Mouse (Mus musculus): ENCODE measurements at regions not wholly inside any gene's neighbourhood (a gene's known extent, or its start where the extent isn't known, plus 50 kb on each side); places are given as distances from the start of the nearest gene placed in this dataset.

GRCm38 (mm10) chr4:56686141-56686540, 53.7 kb upstream of the Gm26657 start:
- ATAC-seq (replicated peaks in 1 of 2; ENCODE audit: insufficient read depth in 1 of 2, low FRiP score in 2 of 2, low TSS enrichment in 1 of 2, low read depth in 1 of 2, poor library complexity in 2 of 2, severe bottlenecking in 2 of 2): no peak

DNA sequence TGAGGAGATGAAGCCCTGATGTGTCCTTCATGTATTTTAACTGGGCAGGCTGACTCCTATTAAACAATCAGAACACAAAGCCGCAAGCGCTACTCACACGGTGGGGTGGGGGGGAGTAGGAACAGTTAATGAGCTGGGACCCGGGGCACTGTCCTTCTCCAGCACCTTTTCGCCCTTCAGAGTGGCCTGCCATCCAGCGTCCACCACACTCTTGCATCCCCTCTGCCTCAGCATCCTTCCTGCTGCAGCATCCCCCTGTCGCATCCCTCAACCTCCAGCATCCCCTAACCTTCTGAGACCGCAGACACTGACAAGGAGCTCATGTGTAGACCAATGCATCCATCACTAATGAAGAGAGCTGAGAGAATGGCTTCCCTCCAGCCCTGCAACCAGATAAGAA, 54.2 kb upstream of the Gm26657 start:
- no peak for ATAC-seq (replicated peaks in 1 of 2; ENCODE audit: insufficient read depth in 1 of 2, low FRiP score in 2 of 2, low TSS enrichment in 1 of 2, low read depth in 1 of 2, poor library complexity in 2 of 2, severe bottlenecking in 2 of 2)

GRCm38 (mm10) chr4:56685123-56685522, 54.7 kb upstream of the Gm26657 start:
- peak; percentile 89 to 94 for ATAC-seq (replicated peaks in 1 of 2; ENCODE audit: insufficient read depth in 1 of 2, low FRiP score in 2 of 2, low TSS enrichment in 1 of 2, low read depth in 1 of 2, poor library complexity in 2 of 2, severe bottlenecking in 2 of 2)

- no peak for ATAC-seq (replicated peaks in 1 of 2; ENCODE audit: insufficient read depth in 1 of 2, low FRiP score in 2 of 2, low TSS enrichment in 1 of 2, low read depth in 1 of 2, poor library complexity in 2 of 2, severe bottlenecking in 2 of 2)
Measured at GRCm38 (mm10) chr4:56684031-56684430, 55.8 kb upstream of the Gm26657 start.

GRCm38 (mm10) chr4:56681121-56681520, 58.7 kb upstream of the Gm26657 start:
- ATAC-seq (replicated peaks in 1 of 2; ENCODE audit: insufficient read depth in 1 of 2, low FRiP score in 2 of 2, low TSS enrichment in 1 of 2, low read depth in 1 of 2, poor library complexity in 2 of 2, severe bottlenecking in 2 of 2): no peak

DNA sequence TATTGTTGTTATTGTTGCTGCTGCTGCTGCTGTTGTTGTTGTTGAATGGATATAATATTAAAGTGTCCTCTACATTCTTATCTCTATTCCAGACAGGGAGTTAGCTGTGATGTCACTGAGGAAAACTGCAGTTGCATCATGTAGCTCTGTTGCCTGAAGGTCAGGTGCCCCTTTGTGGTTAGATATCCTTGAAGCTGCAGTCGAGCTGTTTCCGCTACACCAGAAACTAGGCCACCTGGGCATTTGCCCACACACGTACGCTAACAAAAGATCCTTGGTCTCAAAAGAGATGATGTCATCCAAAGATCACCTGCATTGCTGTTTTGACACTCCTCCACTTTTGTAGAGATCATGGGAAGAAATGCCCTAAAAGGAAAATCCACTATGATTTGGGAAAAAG, 66.0 kb upstream of the Gm26657 start:
- ATAC-seq (replicated peaks in 1 of 2; ENCODE audit: insufficient read depth in 1 of 2, low FRiP score in 2 of 2, low TSS enrichment in 1 of 2, low read depth in 1 of 2, poor library complexity in 2 of 2, severe bottlenecking in 2 of 2): no peak

- no peak for ATAC-seq (replicated peaks in 1 of 2; ENCODE audit: insufficient read depth in 1 of 2, low FRiP score in 2 of 2, low TSS enrichment in 1 of 2, low read depth in 1 of 2, poor library complexity in 2 of 2, severe bottlenecking in 2 of 2)
Measured at GRCm38 (mm10) chr4:56664921-56665320, 74.9 kb upstream of the Gm26657 start.

GRCm38 (mm10) chr4:56661816-56662215, 78.1 kb upstream of the Gm26657 start:
- ATAC-seq (replicated peaks in 1 of 2; ENCODE audit: insufficient read depth in 1 of 2, low FRiP score in 2 of 2, low TSS enrichment in 1 of 2, low read depth in 1 of 2, poor library complexity in 2 of 2, severe bottlenecking in 2 of 2): no peak

- no peak for ATAC-seq (replicated peaks in 1 of 2; ENCODE audit: insufficient read depth in 1 of 2, low FRiP score in 2 of 2, low TSS enrichment in 1 of 2, low read depth in 1 of 2, poor library complexity in 2 of 2, severe bottlenecking in 2 of 2)
Measured at GRCm38 (mm10) chr4:56657046-56657445, 82.8 kb upstream of the Gm26657 start.

- ATAC-seq (replicated peaks in 1 of 2; ENCODE audit: insufficient read depth in 1 of 2, low FRiP score in 2 of 2, low TSS enrichment in 1 of 2, low read depth in 1 of 2, poor library complexity in 2 of 2, severe bottlenecking in 2 of 2): no peak
Measured at GRCm38 (mm10) chr4:56654327-56654726, 85.5 kb upstream of the Gm26657 start.

DNA sequence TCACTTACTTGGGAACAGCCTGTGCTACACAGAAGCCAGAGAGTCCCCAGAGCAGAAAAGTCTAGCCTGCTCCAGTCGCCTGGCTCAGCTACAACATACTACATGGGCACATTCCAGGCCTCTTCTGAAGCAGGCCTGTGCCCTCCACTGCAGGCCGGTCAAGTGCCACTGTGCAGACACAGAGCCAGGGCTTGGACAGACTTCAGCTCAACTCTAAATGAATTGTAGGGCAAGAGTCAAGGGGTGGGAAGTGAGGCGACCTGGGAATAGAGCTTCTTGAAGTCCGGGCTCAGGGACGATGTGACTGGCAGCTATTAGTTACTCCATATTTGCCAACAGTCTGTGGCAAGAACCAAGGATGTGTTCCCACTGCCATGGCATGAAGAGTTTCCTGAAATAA, 87.1 kb upstream of the Gm26657 start:
- ATAC-seq (replicated peaks in 1 of 2; ENCODE audit: insufficient read depth in 1 of 2, low FRiP score in 2 of 2, low TSS enrichment in 1 of 2, low read depth in 1 of 2, poor library complexity in 2 of 2, severe bottlenecking in 2 of 2): no peak

DNA sequence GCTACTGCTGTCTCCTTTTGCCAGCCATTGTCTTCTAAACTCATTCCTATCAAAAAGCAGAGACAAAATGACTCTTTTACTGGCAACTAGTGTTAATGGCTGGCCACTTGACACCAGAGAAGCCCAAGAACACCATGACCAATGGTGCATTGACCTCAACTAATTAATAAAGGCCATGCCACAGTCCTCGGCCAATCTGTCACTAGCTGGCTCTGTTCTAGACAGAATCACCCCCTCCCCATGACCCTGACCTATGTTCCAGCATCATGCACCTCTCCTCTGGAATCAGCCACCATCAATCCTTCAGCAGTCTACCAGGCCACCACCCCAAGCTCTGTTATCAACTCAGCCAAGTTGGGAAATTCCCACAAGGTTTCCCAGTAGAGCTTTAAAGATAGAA, 90.1 kb upstream of the Gm26657 start:
- ATAC-seq (replicated peaks in 1 of 2; ENCODE audit: insufficient read depth in 1 of 2, low FRiP score in 2 of 2, low TSS enrichment in 1 of 2, low read depth in 1 of 2, poor library complexity in 2 of 2, severe bottlenecking in 2 of 2): no peak

GRCm38 (mm10) chr4:56643999-56644962, 95.6 kb upstream of the Gm26657 start:
- no peak for ATAC-seq (replicated peaks in 1 of 2; ENCODE audit: insufficient read depth in 1 of 2, low FRiP score in 2 of 2, low TSS enrichment in 1 of 2, low read depth in 1 of 2, poor library complexity in 2 of 2, severe bottlenecking in 2 of 2)

- no peak for ATAC-seq (replicated peaks in 1 of 2; ENCODE audit: insufficient read depth in 1 of 2, low FRiP score in 2 of 2, low TSS enrichment in 1 of 2, low read depth in 1 of 2, poor library complexity in 2 of 2, severe bottlenecking in 2 of 2)
Measured at GRCm38 (mm10) chr4:56643491-56643890, 96.4 kb upstream of the Gm26657 start.

DNA sequence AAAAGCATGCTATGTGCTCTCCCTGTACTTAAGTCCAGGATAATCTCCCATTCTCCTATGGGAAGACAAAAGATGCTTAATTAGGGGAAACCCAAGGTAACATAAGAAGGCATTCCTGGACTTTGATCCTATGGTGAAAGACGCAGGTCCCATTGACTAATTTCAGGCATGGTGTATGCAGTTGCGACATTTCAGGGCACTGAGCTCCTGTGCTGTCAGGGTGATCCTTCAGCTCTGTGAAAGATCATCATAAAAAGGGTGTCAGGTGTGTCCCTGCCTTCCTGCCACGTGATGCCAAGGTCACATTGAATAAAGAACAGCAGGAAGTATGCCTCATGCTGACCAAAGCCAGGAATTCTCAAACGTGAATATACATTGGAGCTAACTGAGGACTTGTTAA, 100.2 kb upstream of the Gm26657 start:
- ATAC-seq (replicated peaks in 1 of 2; ENCODE audit: insufficient read depth in 1 of 2, low FRiP score in 2 of 2, low TSS enrichment in 1 of 2, low read depth in 1 of 2, poor library complexity in 2 of 2, severe bottlenecking in 2 of 2): no peak

DNA sequence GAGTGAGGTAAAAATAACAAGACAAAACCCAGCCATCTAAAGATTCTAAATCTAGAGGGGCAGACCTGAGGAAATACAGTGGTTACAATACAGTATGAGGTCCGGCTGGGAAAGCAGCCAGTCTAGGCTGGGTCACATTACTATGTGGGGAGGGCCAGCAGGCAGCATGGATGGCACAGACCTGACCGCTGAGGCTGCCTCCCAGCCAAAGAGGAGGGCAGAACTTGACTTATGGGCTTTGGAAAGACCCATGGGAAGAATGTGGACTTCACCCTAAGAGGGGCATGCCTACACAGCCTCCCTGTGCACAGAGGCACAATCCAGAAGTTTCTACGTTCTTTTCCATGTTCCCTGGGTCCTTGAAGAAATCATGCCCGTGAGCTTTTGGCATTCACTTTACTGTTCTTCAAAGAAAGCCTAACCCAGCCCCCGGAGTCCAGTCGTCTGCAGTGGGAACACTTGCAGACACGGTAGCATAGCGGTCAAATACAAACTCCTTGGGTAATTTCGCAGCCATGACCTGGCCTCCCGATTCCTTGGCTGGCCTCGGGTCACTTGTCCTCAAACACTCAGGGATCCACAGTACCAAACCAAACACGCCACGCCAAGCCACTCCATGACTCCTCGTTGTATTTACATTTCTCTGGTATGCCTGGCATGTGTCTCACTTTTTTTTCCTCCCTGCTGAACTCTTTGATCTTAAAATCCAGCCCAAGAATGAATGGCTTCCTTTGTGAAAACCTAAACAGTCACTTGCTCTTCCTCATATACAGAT, 101.0 kb upstream of the Gm26657 start:
- ATAC-seq (replicated peaks in 1 of 2; ENCODE audit: insufficient read depth in 1 of 2, low FRiP score in 2 of 2, low TSS enrichment in 1 of 2, low read depth in 1 of 2, poor library complexity in 2 of 2, severe bottlenecking in 2 of 2): no peak

DNA sequence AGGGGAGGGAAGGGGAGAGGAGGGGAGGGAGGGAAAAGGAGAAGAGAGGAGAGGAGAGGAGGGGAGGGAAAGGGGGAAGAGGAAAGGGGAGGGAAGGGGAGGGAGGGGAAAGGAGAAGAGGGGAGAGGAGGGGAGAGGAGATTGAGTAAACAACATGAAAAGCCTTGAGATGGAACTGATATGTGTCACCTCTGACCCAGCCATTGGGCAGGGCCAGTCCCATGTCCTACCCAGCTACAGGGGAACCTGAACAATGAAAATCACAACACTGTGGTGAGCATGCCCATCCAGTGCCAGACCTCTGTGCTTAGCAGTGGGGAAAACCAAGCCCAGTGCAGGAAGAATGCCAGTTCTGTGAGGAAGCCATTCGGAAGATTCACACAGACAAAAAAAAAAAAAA, 103.6 kb upstream of the Gm26657 start:
- ATAC-seq (replicated peaks in 1 of 2; ENCODE audit: insufficient read depth in 1 of 2, low FRiP score in 2 of 2, low TSS enrichment in 1 of 2, low read depth in 1 of 2, poor library complexity in 2 of 2, severe bottlenecking in 2 of 2): no peak

GRCm38 (mm10) chr4:56633528-56633927, 106.3 kb upstream of the Gm26657 start:
- ATAC-seq (replicated peaks in 1 of 2; ENCODE audit: insufficient read depth in 1 of 2, low FRiP score in 2 of 2, low TSS enrichment in 1 of 2, low read depth in 1 of 2, poor library complexity in 2 of 2, severe bottlenecking in 2 of 2): no peak
